Mouse (Mus musculus): Measurements from ENCODE around the gene Srpk2. TPM values are rescaled to one million over a fixed set of nuclear protein-coding genes. Genes with fewer than 3 reads are reported as not detected.
A peak's percentile ranks its signal among the peaks of the same experiment; 100 is the strongest.

Srpk2 gene
- polyA plus RNA-seq, 1 experiment from 2014 or later, result 99.9 TPM

GRCm38 (mm10) chr5:23508630-23509029, 175.8 kb downstream of the Srpk2 start:
- H3K4me3 ChIP-seq, result no peak overlapping the region

GRCm38 (mm10) chr5:23507210-23507609, 177.2 kb downstream of the Srpk2 start:
- Histone ChIP-seq H3K9me3 (no peaks in the 10 kb centered on the region), H3K4me1 (no peaks in the 10 kb centered on the region), H3K4me3 (no peak overlapping the region), H3K4me2 (replicated peaks) (no peak overlapping the region), H3K36me3 (peaks cover 29% of the 10 kb centered on the region), H3K27ac (replicated peaks) (peak overlapping the region; percentile 29; the same call in 1 of the 2 replicates), H3K9ac (replicated peaks) (no peak overlapping the region), H3K27me3 (no peaks in the 10 kb centered on the region)
- ATAC-seq (replicated peaks), result no peak
- WGBS, result 65% methylated on average over 4 of the region's 4 CpGs

More at GRCm38 (mm10) chr5:23508630-23509029, 175.8 kb downstream of the Srpk2 start:
- no peaks in the 10 kb centered on the region for H3K27me3 ChIP-seq
- no peak overlapping the region for H3K27ac ChIP-seq (replicated peaks)
- no peaks in the 10 kb centered on the region for H3K9me3 ChIP-seq
- no peak; the same call in 1 of the 2 replicates for ATAC-seq (replicated peaks)
- no peak overlapping the region for H3K9ac ChIP-seq (replicated peaks)
- no peaks in the 10 kb centered on the region for H3K4me1 ChIP-seq
- 81% methylated on average over 6 of the region's 6 CpGs for whole genome bisulfite sequencing
- peaks cover 31% of the 10 kb centered on the region; the same call in 1 of the 2 replicates for H3K36me3 ChIP-seq
- H3K4me2 ChIP-seq (replicated peaks), result no peak overlapping the region

- H3K27me3 ChIP-seq, result no peaks in the 10 kb centered on the region
- H3K4me2 ChIP-seq (replicated peaks), result no peak overlapping the region
- no peaks in the 10 kb centered on the region for H3K4me1 ChIP-seq
- WGBS, result 89% methylated on average over 3 of the region's 3 CpGs
- no peak overlapping the region for H3K9ac ChIP-seq (replicated peaks)
- peaks cover 44% of the 10 kb centered on the region for H3K36me3 ChIP-seq
- no peak overlapping the region for H3K27ac ChIP-seq (replicated peaks)
- no peak overlapping the region for H3K4me3 ChIP-seq
- H3K9me3 ChIP-seq, result no peaks in the 10 kb centered on the region
- ATAC-seq (replicated peaks), result no peak
These were observed 178.8 kb downstream of the Srpk2 start for GRCm38 (mm10) chr5:23505578-23505977.

GRCm38 (mm10) chr5:23502317-23502937, 182.0 kb downstream of the Srpk2 start:
- no peak overlapping the region for H3K9ac ChIP-seq (replicated peaks)
- H3K9me3 ChIP-seq, result no peaks in the 10 kb centered on the region
- WGBS, result 78% methylated on average over 13 of the region's 13 CpGs
- H3K36me3 ChIP-seq, result peaks cover 65% of the 10 kb centered on the region
- ATAC-seq (replicated peaks), result peak; percentile 50
- no peaks in the 10 kb centered on the region for H3K4me1 ChIP-seq
- no peak overlapping the region for H3K27ac ChIP-seq (replicated peaks)
- H3K4me2 ChIP-seq (replicated peaks), result no peak overlapping the region
- H3K4me3 ChIP-seq, result no peak overlapping the region
- H3K27me3 ChIP-seq, result no peaks in the 10 kb centered on the region

GRCm38 (mm10) chr5:23501582-23502316, 182.7 kb downstream of the Srpk2 start:
- Histone ChIP-seq H3K4me1 (no peaks in the 10 kb centered on the region), H3K9me3 (no peaks in the 10 kb centered on the region), H3K36me3 (peaks cover 69% of the 10 kb centered on the region), H3K4me2 (replicated peaks) (no peak overlapping the region), H3K27ac (replicated peaks) (no peak overlapping the region), H3K27me3 (no peaks in the 10 kb centered on the region), H3K4me3 (no peak overlapping the region), H3K9ac (replicated peaks) (no peak overlapping the region)
- no peak for ATAC-seq (replicated peaks)
- 81% methylated on average over 13 of the region's 13 CpGs for WGBS

- Histone ChIP-seq H3K4me3 (no peak overlapping the region), H3K4me2 (replicated peaks) (no peak overlapping the region), H3K4me1 (no peaks in the 10 kb centered on the region), H3K27me3 (no peaks in the 10 kb centered on the region), H3K9ac (replicated peaks) (no peak overlapping the region), H3K9me3 (no peaks in the 10 kb centered on the region), H3K27ac (replicated peaks) (no peak overlapping the region), H3K36me3 (peaks cover 78% of the 10 kb centered on the region)
- no peak for ATAC-seq (replicated peaks)
- WGBS, result 93% methylated on average over 6 of the region's 6 CpGs
These were observed 183.7 kb downstream of the Srpk2 start for GRCm38 (mm10) chr5:23500715-23501114.

GRCm38 (mm10) chr5:23499257-23499656, 185.2 kb downstream of the Srpk2 start:
- ATAC-seq (replicated peaks), result no peak
- H3K9ac ChIP-seq (replicated peaks), result no peak overlapping the region
- no peaks in the 10 kb centered on the region for H3K4me1 ChIP-seq
- no peaks in the 10 kb centered on the region for H3K9me3 ChIP-seq
- no peak overlapping the region for H3K4me2 ChIP-seq (replicated peaks)
- no peak overlapping the region for H3K27ac ChIP-seq (replicated peaks)
- no peaks in the 10 kb centered on the region for H3K27me3 ChIP-seq
- no peak overlapping the region for H3K4me3 ChIP-seq
- WGBS, result 94% methylated on average over 16 of the region's 16 CpGs
- peaks cover 79% of the 10 kb centered on the region for H3K36me3 ChIP-seq

GRCm38 (mm10) chr5:23497920-23498319, 186.5 kb downstream of the Srpk2 start:
- no peak overlapping the region for H3K9ac ChIP-seq (replicated peaks)
- no peak overlapping the region for H3K27ac ChIP-seq (replicated peaks)
- WGBS, result 89% methylated on average over 10 of the region's 10 CpGs

GRCm38 (mm10) chr5:23496933-23497332, 187.5 kb downstream of the Srpk2 start:
- 91% methylated on average over 5 of the region's 5 CpGs for WGBS
- Histone ChIP-seq H3K9ac (replicated peaks) (no peak overlapping the region), H3K4me1 (no peaks in the 10 kb centered on the region), H3K4me3 (no peak overlapping the region), H3K36me3 (peaks cover 85% of the 10 kb centered on the region), H3K4me2 (replicated peaks) (no peak overlapping the region), H3K9me3 (no peaks in the 10 kb centered on the region), H3K27me3 (no peaks in the 10 kb centered on the region), H3K27ac (replicated peaks) (no peak overlapping the region)
- no peak for ATAC-seq (replicated peaks)

More at GRCm38 (mm10) chr5:23497920-23498319, 186.5 kb downstream of the Srpk2 start:
- H3K4me1 ChIP-seq, result no peaks in the 10 kb centered on the region
- H3K36me3 ChIP-seq, result peaks cover 85% of the 10 kb centered on the region
- no peaks in the 10 kb centered on the region for H3K9me3 ChIP-seq
- no peak for ATAC-seq (replicated peaks)
- no peaks in the 10 kb centered on the region for H3K27me3 ChIP-seq
- H3K4me3 ChIP-seq, result no peak overlapping the region
- H3K4me2 ChIP-seq (replicated peaks), result no peak overlapping the region

GRCm38 (mm10) chr5:23496396-23496795, 188.0 kb downstream of the Srpk2 start:
- H3K4me1 ChIP-seq, result no peaks in the 10 kb centered on the region
- peaks cover 83% of the 10 kb centered on the region for H3K36me3 ChIP-seq
- H3K4me2 ChIP-seq (replicated peaks), result no peak overlapping the region
- no peaks in the 10 kb centered on the region for H3K9me3 ChIP-seq
- H3K27ac ChIP-seq (replicated peaks), result no peak overlapping the region
- ATAC-seq (replicated peaks), result no peak
- H3K9ac ChIP-seq (replicated peaks), result no peak overlapping the region
- no peak overlapping the region for H3K4me3 ChIP-seq
- WGBS, result 94% methylated on average over 3 of the region's 3 CpGs
- no peaks in the 10 kb centered on the region for H3K27me3 ChIP-seq

GRCm38 (mm10) chr5:23490797-23491196, 193.6 kb downstream of the Srpk2 start:
- 0 out of 2 replicates have a peak, but pooled peaks have one; percentile 70 for ATAC-seq (replicated peaks)
- Histone ChIP-seq H3K4me1 (no peaks in the 10 kb centered on the region), H3K4me2 (replicated peaks) (no peak overlapping the region), H3K27ac (replicated peaks) (no peak overlapping the region), H3K27me3 (no peaks in the 10 kb centered on the region), H3K9me3 (no peaks in the 10 kb centered on the region), H3K36me3 (peaks cover 80% of the 10 kb centered on the region), H3K4me3 (no peak overlapping the region), H3K9ac (replicated peaks) (no peak overlapping the region)
- WGBS, result 42% methylated on average over 2 of the region's 2 CpGs

- Histone ChIP-seq H3K9ac (replicated peaks) (no peak overlapping the region), H3K27ac (replicated peaks) (no peak overlapping the region), H3K4me1 (no peaks in the 10 kb centered on the region), H3K27me3 (no peaks in the 10 kb centered on the region), H3K4me2 (replicated peaks) (no peak overlapping the region), H3K4me3 (no peak overlapping the region), H3K36me3 (peaks cover 77% of the 10 kb centered on the region), H3K9me3 (no peaks in the 10 kb centered on the region)
- no peak for ATAC-seq (replicated peaks)
- 94% methylated on average over 4 of the region's 4 CpGs for WGBS
These were observed 195.2 kb downstream of the Srpk2 start for GRCm38 (mm10) chr5:23489231-23489630.

All from forebrain, embryonic 15.5 days (tissue).